Mouse (Mus musculus): ENCODE results near the gene Pla2g12a. TPM values are rescaled to one million over a fixed set of nuclear protein-coding genes. Genes with fewer than 3 reads are reported as not detected.

The Pla2g12a gene
- polyA plus RNA-seq, 1 experiment, result 32.2 TPM

DNA sequence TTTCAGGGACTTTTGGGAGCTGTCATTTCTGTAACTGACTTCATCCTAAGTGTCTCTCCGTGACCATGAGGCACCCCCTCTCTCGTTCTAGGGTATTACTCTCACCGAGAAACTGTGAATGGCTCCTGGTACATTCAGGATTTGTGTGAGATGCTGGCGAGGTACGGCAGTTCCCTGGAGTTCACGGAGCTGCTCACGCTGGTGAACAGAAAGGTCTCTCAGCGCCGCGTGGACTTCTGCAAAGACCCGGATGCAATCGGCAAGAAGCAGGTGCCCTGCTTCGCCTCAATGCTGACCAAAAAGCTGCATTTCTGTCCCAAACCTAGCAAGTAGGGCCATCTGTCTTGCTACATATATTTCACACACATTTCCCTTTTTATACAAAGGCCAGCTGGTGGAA lies 34.8 kb downstream of the Pla2g12a start:
- Histone ChIP-seq H3K36me3 (ENCODE audit: control insufficient read depth, insufficient read depth, low read length) (peaks cover 54% of the 10 kb centered on the region), H3K27me3 (ENCODE audit: control insufficient read depth, insufficient read depth, low read length) (no peaks in the 10 kb centered on the region), H3K27ac (ENCODE audit: insufficient read depth, low read depth, low read length) (no peak overlapping the region), H3K4me1 (ENCODE audit: control insufficient read depth, insufficient read depth, insufficient read length, low read length) (no peaks in the 10 kb centered on the region), H3K4me3 (ENCODE audit: low read depth, low read length) (no peak overlapping the region)
- TF ChIP-seq CTCF (IDR thresholded peaks at IDR 0.05; ENCODE audit: extremely low read depth, insufficient read length, insufficient replicate concordance, low read depth, low read length), result no peak
- TF ChIP-seq POLR2A (IDR thresholded peaks at IDR 0.05; ENCODE audit: low read depth, low read length), result no peak
- 93% methylated on average over 13 of the region's 13 CpGs for WGBS

DNA sequence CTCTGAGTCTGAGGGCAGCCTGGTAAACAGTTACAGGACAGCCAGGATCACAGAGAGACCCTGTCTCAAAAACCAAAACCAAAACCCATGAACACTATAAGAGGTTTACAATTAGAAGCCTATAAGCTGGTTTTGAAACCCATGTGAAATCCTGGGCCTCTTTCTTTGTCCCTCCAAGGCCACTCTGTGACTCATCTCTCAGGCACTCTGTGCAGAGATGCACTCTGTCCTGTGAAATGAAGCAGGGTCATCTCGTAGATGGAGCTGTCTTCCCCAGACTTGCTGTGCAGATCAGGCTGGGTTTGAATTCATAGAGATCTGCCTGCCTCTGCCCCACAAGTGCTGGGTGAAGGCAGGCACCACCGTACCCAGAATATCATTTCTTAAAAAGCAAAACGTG lies 39.0 kb downstream of the Pla2g12a start:
- Histone ChIP-seq H3K4me3 (ENCODE audit: low read depth, low read length) (no peak overlapping the region), H3K36me3 (ENCODE audit: control insufficient read depth, insufficient read depth, low read length) (peaks cover 23% of the 10 kb centered on the region), H3K27ac (ENCODE audit: insufficient read depth, low read depth, low read length) (no peak overlapping the region), H3K27me3 (ENCODE audit: control insufficient read depth, insufficient read depth, low read length) (no peaks in the 10 kb centered on the region), H3K4me1 (ENCODE audit: control insufficient read depth, insufficient read depth, insufficient read length, low read length) (no peaks in the 10 kb centered on the region)
- TF ChIP-seq CTCF (IDR thresholded peaks at IDR 0.05; ENCODE audit: extremely low read depth, insufficient read length, insufficient replicate concordance, low read depth, low read length) (no peak), POLR2A (IDR thresholded peaks at IDR 0.05; ENCODE audit: low read depth, low read length) (no peak)
- WGBS, result 78% methylated on average over 3 of the region's 3 CpGs

DNA sequence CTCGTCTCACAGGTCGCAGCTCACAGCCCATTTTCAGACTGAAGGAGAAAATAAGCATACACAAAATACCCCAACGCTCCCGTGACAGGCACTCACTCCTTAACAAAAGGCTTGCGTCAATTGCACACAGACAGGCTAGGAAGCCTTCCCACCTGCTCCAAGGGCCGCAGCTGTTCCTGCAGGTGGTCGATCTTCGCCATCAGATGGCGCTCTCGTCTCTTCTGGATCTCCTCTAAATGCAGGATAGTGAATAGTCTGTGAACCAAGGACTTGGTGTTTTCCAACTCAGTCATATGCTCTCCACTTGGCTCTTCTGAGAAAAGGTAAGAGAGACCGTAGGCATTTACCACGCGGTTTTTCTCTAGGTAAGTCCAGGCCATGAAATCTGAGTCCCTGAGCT lies 40.0 kb downstream of the Pla2g12a start:
- 15% methylated on average over 13 of the region's 13 CpGs for WGBS
- no peaks in the 10 kb centered on the region for H3K27me3 ChIP-seq (ENCODE audit: control insufficient read depth, insufficient read depth, low read length)
- H3K27ac ChIP-seq (ENCODE audit: insufficient read depth, low read depth, low read length), result no peak overlapping the region
- H3K4me3 ChIP-seq (ENCODE audit: low read depth, low read length), result no peak overlapping the region
- H3K4me1 ChIP-seq (ENCODE audit: control insufficient read depth, insufficient read depth, insufficient read length, low read length), result no peaks in the 10 kb centered on the region
- TF ChIP-seq POLR2A (IDR thresholded peaks at IDR 0.05; ENCODE audit: low read depth, low read length) (no peak), CTCF (IDR thresholded peaks at IDR 0.05; ENCODE audit: extremely low read depth, insufficient read length, insufficient replicate concordance, low read depth, low read length) (peak; percentile 63; the same call in 1 of the 2 replicates)
- H3K36me3 ChIP-seq (ENCODE audit: control insufficient read depth, insufficient read depth, low read length), result peaks cover 15% of the 10 kb centered on the region

DNA sequence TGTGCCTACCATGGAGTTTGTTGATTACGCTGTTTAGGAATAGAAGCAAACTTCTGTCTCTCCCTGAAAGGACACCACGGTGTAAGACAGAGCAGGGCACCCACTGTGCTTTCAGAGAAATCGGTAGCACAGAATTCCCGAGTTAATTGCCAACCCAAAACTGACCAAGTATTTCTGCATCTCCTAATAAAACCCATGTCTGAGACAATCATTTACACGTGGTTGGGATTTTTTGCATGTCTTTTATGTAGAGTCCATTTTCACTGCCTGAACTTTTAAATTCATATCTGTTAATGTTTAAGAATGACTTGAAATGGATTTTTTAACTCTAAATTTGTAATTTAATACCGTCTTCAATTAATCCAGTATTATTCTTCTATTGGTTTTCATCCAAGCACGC lies 45.2 kb downstream of the Pla2g12a start:
- 91% methylated on average over 7 of the region's 7 CpGs for WGBS
- TF ChIP-seq CTCF (IDR thresholded peaks at IDR 0.05; ENCODE audit: extremely low read depth, insufficient read length, insufficient replicate concordance, low read depth, low read length) (no peak), POLR2A (IDR thresholded peaks at IDR 0.05; ENCODE audit: low read depth, low read length) (no peak)

DNA sequence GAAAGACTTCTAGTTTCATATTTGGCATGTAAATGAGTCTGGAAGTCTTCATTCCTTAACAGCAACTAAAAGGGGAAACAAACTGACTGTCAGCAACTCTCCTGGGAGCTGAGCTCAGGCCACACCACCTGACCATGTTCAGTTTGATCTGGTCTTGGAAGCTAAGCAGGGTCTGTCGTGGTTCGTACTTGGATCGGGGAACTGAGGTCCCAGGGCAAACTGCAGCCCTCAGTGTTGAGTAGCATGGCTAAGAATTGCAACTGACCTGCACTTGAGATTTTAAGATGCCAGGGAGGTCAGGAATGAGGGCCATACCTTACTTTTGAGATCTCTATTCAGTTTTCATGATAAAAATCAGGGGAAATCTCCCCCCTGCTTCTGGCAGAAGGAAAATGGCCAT lies 47.5 kb downstream of the Pla2g12a start:
- Histone ChIP-seq H3K27me3 (ENCODE audit: control insufficient read depth, insufficient read depth, low read length) (no peaks in the 10 kb centered on the region), H3K4me1 (ENCODE audit: control insufficient read depth, insufficient read depth, insufficient read length, low read length) (no peaks in the 10 kb centered on the region), H3K27ac (ENCODE audit: insufficient read depth, low read depth, low read length) (no peak overlapping the region), H3K4me3 (ENCODE audit: low read depth, low read length) (no peak overlapping the region), H3K36me3 (ENCODE audit: control insufficient read depth, insufficient read depth, low read length) (no peaks in the 10 kb centered on the region)
- 92% methylated on average over 3 of the region's 3 CpGs for WGBS
- TF ChIP-seq POLR2A (IDR thresholded peaks at IDR 0.05; ENCODE audit: low read depth, low read length), result no peak
- no peak for TF ChIP-seq CTCF (IDR thresholded peaks at IDR 0.05; ENCODE audit: extremely low read depth, insufficient read length, insufficient replicate concordance, low read depth, low read length)

More for the DNA sequence above, 45.2 kb downstream of the Pla2g12a start:
- Histone ChIP-seq H3K36me3 (ENCODE audit: control insufficient read depth, insufficient read depth, low read length) (no peaks in the 10 kb centered on the region), H3K27ac (ENCODE audit: insufficient read depth, low read depth, low read length) (no peak overlapping the region), H3K4me3 (ENCODE audit: low read depth, low read length) (no peak overlapping the region), H3K4me1 (ENCODE audit: control insufficient read depth, insufficient read depth, insufficient read length, low read length) (no peaks in the 10 kb centered on the region), H3K27me3 (ENCODE audit: control insufficient read depth, insufficient read depth, low read length) (no peaks in the 10 kb centered on the region)

DNA sequence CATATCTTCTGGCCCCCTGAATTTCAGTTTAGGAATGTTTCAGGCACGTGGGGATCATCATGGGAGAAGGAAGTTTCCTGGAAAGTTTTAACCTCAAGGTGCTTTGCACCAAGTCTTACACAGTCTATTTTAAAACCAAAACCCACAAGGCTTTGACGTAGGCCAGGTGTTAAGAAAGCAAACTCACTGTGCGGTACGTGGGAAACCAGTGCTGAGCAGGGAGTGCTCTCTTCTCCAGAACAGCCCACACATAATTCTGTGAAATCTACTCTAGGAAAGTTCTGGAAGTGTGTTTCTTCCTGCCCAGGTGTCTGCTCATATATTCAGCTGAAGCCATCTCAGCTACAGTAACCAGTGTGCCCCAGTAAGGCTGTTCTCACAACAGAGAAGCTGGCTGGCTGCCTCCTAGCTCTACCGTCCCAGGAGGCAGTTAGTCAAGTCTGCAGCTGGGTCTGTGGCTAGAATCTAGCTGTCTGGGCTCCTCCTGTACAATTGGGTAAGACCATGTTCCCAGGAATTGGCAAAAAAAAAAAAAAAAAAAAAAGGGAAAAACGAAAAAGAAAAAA lies 51.9 kb downstream of the Pla2g12a start:
- Histone ChIP-seq H3K36me3 (ENCODE audit: control insufficient read depth, insufficient read depth, low read length) (no peaks in the 10 kb centered on the region), H3K4me1 (ENCODE audit: control insufficient read depth, insufficient read depth, insufficient read length, low read length) (no peaks in the 10 kb centered on the region), H3K27ac (ENCODE audit: insufficient read depth, low read depth, low read length) (no peak overlapping the region), H3K4me3 (ENCODE audit: low read depth, low read length) (no peak overlapping the region), H3K27me3 (ENCODE audit: control insufficient read depth, insufficient read depth, low read length) (no peaks in the 10 kb centered on the region)
- 67% methylated on average over 6 of the region's 6 CpGs for WGBS
- no peak for TF ChIP-seq CTCF (IDR thresholded peaks at IDR 0.05; ENCODE audit: extremely low read depth, insufficient read length, insufficient replicate concordance, low read depth, low read length)
- TF ChIP-seq POLR2A (IDR thresholded peaks at IDR 0.05; ENCODE audit: low read depth, low read length), result no peak

DNA sequence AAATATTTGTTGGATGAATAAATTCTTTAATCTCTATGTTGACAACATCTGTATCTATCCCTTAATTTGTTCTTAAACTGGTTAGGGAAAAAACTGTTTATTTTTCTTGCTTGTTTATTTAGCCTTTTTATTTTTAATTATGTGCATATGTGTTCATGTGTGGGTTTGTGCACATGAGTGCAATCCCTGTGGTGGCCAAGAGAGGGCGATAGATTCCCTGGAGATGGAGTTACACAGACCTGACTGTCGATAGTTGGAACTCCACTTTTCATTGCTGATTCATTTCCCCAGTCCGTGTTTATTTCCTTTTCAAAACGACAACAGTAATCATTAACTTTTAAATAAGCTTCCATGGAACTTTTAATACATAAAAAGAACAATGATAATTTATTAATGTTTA lies 54.0 kb downstream of the Pla2g12a start:
- no peaks in the 10 kb centered on the region for H3K27me3 ChIP-seq (ENCODE audit: control insufficient read depth, insufficient read depth, low read length)
- WGBS, result 44% methylated on average over 4 of the region's 4 CpGs
- no peak overlapping the region for H3K27ac ChIP-seq (ENCODE audit: insufficient read depth, low read depth, low read length)
- no peak overlapping the region for H3K4me3 ChIP-seq (ENCODE audit: low read depth, low read length)
- no peaks in the 10 kb centered on the region for H3K36me3 ChIP-seq (ENCODE audit: control insufficient read depth, insufficient read depth, low read length)
- H3K4me1 ChIP-seq (ENCODE audit: control insufficient read depth, insufficient read depth, insufficient read length, low read length), result peaks cover 3% of the 10 kb centered on the region
- TF ChIP-seq POLR2A (IDR thresholded peaks at IDR 0.05; ENCODE audit: low read depth, low read length) (no peak), CTCF (IDR thresholded peaks at IDR 0.05; ENCODE audit: extremely low read depth, insufficient read length, insufficient replicate concordance, low read depth, low read length) (no peak)

All from small intestine, adult 2 months (tissue).